Mouse (Mus musculus): ENCODE measurements around the gene Gabrr2. TPM values are rescaled to one million over a fixed set of nuclear protein-coding genes. Genes with fewer than 3 reads are reported as not detected.

Gabrr2 gene
- total RNA-seq, 2 experiments from 2014 or later = 1.5 to 1.6 TPM

DNA sequence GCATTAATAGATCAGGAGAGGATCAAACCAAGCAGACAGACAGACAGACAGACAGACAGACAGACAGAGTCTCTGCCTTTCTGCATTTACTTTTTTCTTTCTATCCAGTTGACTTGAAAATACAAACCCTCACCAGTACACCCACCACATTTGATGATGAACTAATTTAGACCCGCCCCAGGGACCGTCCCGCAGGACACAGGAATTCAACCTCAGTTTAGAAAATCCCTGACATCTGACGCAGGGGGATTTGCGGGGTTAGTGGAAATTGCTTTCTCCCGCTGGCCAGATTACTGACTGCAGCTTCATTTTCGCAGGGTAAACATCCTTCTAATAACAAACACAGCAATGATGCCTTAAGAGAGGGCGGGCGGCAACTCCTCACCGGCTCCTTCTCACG lies 69.4 kb downstream of the Gabrr2 start, which contains the start of gene Gabrr1:
TSS of gene Gabrr1 (plus strand) at position 301 of the 400 bp plus-strand sequence.
- no peak for DNase-seq (ENCODE audit: low spot score)
- intact Hi-C loops (cut with DNase I) = no loop called here

Other genes starting within 250 kb of the Gabrr2 start
- gene Ankrd6, start 112.2 kb upstream of the Gabrr2 start, total RNA-seq (2021) = 1 to 10 TPM; 2.7 to 3.7 TPM
- 10 to 100 TPM; 75.9 to 79.1 TPM for gene Rragd, start 80.0 kb upstream of the Gabrr2 start, total RNA-seq (2021)
- 10 to 100 TPM; 42.3 to 43.4 TPM for gene Ube2j1, start 31.6 kb upstream of the Gabrr2 start, total RNA-seq (2021)
- gene Gabrr1, start 69.5 kb downstream of the Gabrr2 start, total RNA-seq (2021) = under 1 TPM; 0.39 to 0.59 TPM
- 10 to 100 TPM; 47.7 to 48.8 TPM for gene Pm20d2, start 126.7 kb downstream of the Gabrr2 start, total RNA-seq (2021)
- gene Srsf12, start 146.0 kb downstream of the Gabrr2 start, total RNA-seq (2021) = not detected
- gene Pnrc1, start 227.2 kb downstream of the Gabrr2 start, total RNA-seq (2021) = 100 to 1,000 TPM; 126 to 127 TPM
- 10 to 100 TPM; 10.4 to 10.6 TPM for gene Rngtt, start 247.3 kb downstream of the Gabrr2 start, total RNA-seq (2021)

Measured in heart, postnatal 25 days (tissue).